ENCODE assay signal across 10 mouse cellular contexts in the genomic region with DNA sequence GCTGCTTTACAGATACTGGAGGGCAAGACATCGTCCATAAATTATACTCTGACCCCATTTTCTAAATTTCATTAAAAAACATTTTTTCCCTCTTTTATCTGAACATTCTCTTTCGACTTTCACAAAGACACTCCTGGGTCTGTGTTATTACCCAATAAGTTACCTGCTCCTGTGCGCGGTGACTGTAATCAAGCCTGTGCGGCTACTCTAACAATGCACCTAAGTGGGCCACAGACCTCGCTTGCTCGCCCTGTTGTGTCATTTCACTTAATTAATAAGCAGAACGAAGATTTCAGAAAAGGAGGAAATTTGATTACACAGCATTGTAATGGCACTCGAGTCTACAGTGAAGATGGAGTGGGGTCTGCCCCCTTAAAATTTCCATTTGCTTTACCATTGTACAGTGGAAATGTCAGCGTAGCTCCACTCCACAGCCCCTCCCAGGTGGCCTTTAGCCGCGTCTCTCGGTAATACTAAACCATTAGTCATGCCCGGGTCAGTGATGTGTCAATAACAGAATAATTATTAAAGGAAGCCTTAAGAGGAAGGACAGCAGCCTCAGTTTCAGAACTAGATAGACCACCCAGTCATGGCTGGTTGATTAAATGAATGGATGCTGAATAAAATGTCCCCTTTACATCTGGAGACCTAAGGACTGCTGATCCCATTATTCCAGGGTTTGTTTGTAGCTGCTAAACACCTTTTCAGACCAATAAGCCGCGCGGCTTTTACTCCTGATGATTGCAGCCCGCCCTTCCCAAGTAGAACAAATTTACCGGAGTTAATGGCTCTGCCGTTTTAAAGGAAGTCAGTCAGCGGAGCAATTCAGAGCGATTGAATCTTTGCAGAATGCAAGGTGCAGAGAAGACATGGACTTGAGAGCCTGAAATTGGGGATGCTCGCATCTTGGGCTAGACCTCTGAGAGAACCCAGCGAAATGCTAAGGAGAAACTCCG.
DNase-seq lines count a peak whose midpoint lies in the region; ATAC-seq lines count a peak whose summit lies in the region.
"Had no signal": no experiment of that assay in that cellular context is flagged by ENCODE, and none has a peak within 500 bp of the region (broad histone marks: within the 10 kb centered on the region; RNA-seq: fewer than 3 reads in every experiment).

No protein-coding gene starts in this region.

- intact Hi-C loops in left cerebral cortex, postnatal 14 days (cut with DNase I), result no loop called here

- no peaks in the 10 kb centered on the region for H3K9me3 ChIP-seq in embryonic facial prominence, embryonic 13.5 days
- no peaks in the 10 kb centered on the region for H3K9me3 ChIP-seq in hindbrain, embryonic 14.5 days (ENCODE audit: control insufficient read depth, low read length)
- H3K9me3 ChIP-seq: megakaryocyte, embryonic 14.5 days had no signal

- no peak overlapping the region for H3K4me3 ChIP-seq in embryonic facial prominence, embryonic 13.5 days
- no peak overlapping the region for H3K4me3 ChIP-seq in hindbrain, embryonic 14.5 days (replicated peaks; ENCODE audit: low read length)
- H3K4me3 ChIP-seq: megakaryocyte, embryonic 14.5 days had no signal

- no peak overlapping the region for H3K27ac ChIP-seq in embryonic facial prominence, embryonic 13.5 days
- no peak overlapping the region for H3K27ac ChIP-seq in hindbrain, embryonic 14.5 days

- 0 out of 2 replicates have a peak overlapping the region, but pooled peaks have one; percentile 10 for H3K4me2 ChIP-seq in embryonic facial prominence, embryonic 13.5 days
- peak overlapping the region; percentile 21 for H3K4me2 ChIP-seq in hindbrain, embryonic 14.5 days (replicated peaks)

- DNase-seq in embryo, embryonic 10 days (ENCODE audit: low spot score), result peak; percentile 10
- DNase-seq in hindbrain, embryonic 14.5 days (ENCODE audit: low spot score), result no peak
- DNase-seq in frontal cortex, postnatal 10 days (ENCODE audit: low spot score in 2 of 2), result no peak
- no peak for DNase-seq in left cerebral cortex, postnatal 14 days (ENCODE audit: low spot score in 2 of 2)
- no peak for DNase-seq in cerebellum, postnatal 25 days
- DNase-seq: adrenal gland, postnatal 14 days; right cerebral cortex, postnatal 25 days had no signal

- no peak overlapping the region for H3K9ac ChIP-seq in embryonic facial prominence, embryonic 13.5 days
- H3K9ac ChIP-seq in hindbrain, embryonic 14.5 days, result no peak overlapping the region

- no peaks in the 10 kb centered on the region for H3K36me3 ChIP-seq in embryonic facial prominence, embryonic 13.5 days
- H3K36me3 ChIP-seq in hindbrain, embryonic 14.5 days (replicated peaks; ENCODE audit: control insufficient read depth, insufficient read depth), result no peaks in the 10 kb centered on the region

- WGBS in embryonic facial prominence, embryonic 13.5 days, result 56% methylated on average over 25 of the region's 25 CpGs
- 44% methylated on average over 25 of the region's 25 CpGs for WGBS in hindbrain, embryonic 14.5 days

- no peaks in the 10 kb centered on the region for H3K27me3 ChIP-seq in embryonic facial prominence, embryonic 13.5 days
- no peaks in the 10 kb centered on the region for H3K27me3 ChIP-seq in hindbrain, embryonic 14.5 days (ENCODE audit: control insufficient read depth, insufficient read depth, low read length)

- H3K4me1 ChIP-seq in embryonic facial prominence, embryonic 13.5 days, result no peaks in the 10 kb centered on the region
- peaks cover 4% of the 10 kb centered on the region for H3K4me1 ChIP-seq in hindbrain, embryonic 14.5 days (replicated peaks; ENCODE audit: control insufficient read depth, insufficient read depth, low read length)

- ATAC-seq in embryonic facial prominence, embryonic 13.5 days (ENCODE audit: insufficient number of reproducible peaks, insufficient read depth, low FRiP score, low TSS enrichment, low read depth), result no peak
- 0 out of 2 replicates have a peak, but pooled peaks have one; percentile 8 for ATAC-seq in hindbrain, embryonic 14.5 days (ENCODE audit: low FRiP score)
- peak; percentile 71 for ATAC-seq in monocyte, adult 5-6 weeks (replicated peaks; ENCODE audit: insufficient number of reproducible peaks, low FRiP score, low TSS enrichment, poor library complexity, severe bottlenecking)
